Mouse (Mus musculus) neural tube, embryonic 14.5 days (tissue): Measurements from ENCODE around the gene Elovl6. TPM values are rescaled to one million over a fixed set of nuclear protein-coding genes. Genes with fewer than 3 reads are reported as not detected.

ENCODE experiments used
- ATAC-seq: fragments of 200-750 bp; cut with Nextera tagmentation; 2 replicates; pipeline ENCODE4 v1.8.0; 2017; ENCODE audit warnings: low read depth, mild to moderate bottlenecking, moderate TSS enrichment, moderate library complexity
- H3K27ac ChIP-seq: fragments of 300-500 bp; sonication (generic); 2 replicates; pipeline ENCODE4 v1.5.1; 2014; ENCODE audit warnings: low read depth, mild to moderate bottlenecking, control low read depth, low read length, moderate library complexity, mixed read lengths
- H3K27me3 ChIP-seq: fragments of 300-500 bp; sonication (generic); 2 replicates; pipeline ENCODE4 v1.6.1; 2014; ENCODE audit warnings: low read length; ENCODE audit not compliant: control insufficient read depth, insufficient read depth
- H3K36me3 ChIP-seq: fragments of 300-500 bp; sonication (generic); 2 replicates; pipeline ENCODE4 v1.6.1; 2014; ENCODE audit warnings: low read length, mixed read lengths; ENCODE audit not compliant: control insufficient read depth, insufficient read depth
- H3K4me1 ChIP-seq: fragments of 300-500 bp; sonication (generic); 2 replicates; pipeline ENCODE4 v1.6.1; 2014; ENCODE audit warnings: low read length; ENCODE audit not compliant: control insufficient read depth, insufficient read depth
- H3K4me2 ChIP-seq: fragments of 300-500 bp; sonication (generic); 2 replicates; pipeline ENCODE4 v1.6.1; 2014; ENCODE audit warnings: mild to moderate bottlenecking, low read depth, low read length, control low read depth
- H3K4me3 ChIP-seq: fragments of 300-500 bp; sonication (generic); 2 replicates; pipeline ENCODE4 v1.5.1; 2014; ENCODE audit warnings: low read depth, low read length, control low read depth, mixed read lengths
- H3K9ac ChIP-seq: fragments of 300-500 bp; sonication (generic); replicated peaks from 2 replicates; pipeline ENCODE4 v1.6.1; 2014; ENCODE audit warnings: low read depth, mild to moderate bottlenecking, control low read depth, low read length, mixed read lengths
- H3K9me3 ChIP-seq: fragments of 300-500 bp; sonication (generic); 2 replicates; pipeline ENCODE4 v1.6.1; 2016; ENCODE audit warnings: low read length; ENCODE audit not compliant: control insufficient read depth
- WGBS: fragments of 180-500 bp; shearing (Covaris S2); extraction: QIAGEN DNeasy Blood & Tissue Kit; methylation state at CpG from one replicate; pipeline ENCODE4 v1.1.7; 2014; 5-methylcytosine and 5-hydroxymethylcytosine counted together
- polyA plus RNA-seq: library from polyadenylated mRNA; unstranded; fragments of >200 nt; fragmentation: Nextera tagmentation; extraction: Ambion mirVana; gene quantifications from 2 replicates; pipeline ENCODE4 v1.2.1, GENCODE M21; 2014

The Elovl6 gene
- polyA plus RNA-seq, result 35.0 and 37.1 TPM in 2 replicates

- peak within 1 kb of the TSS; percentile 88 for H3K4me3 ChIP-seq
- H3K4me1 ChIP-seq, result peaks cover 19% of the 10 kb centered on the region
- WGBS, result under 1% methylated on average over 35 of the region's 35 CpGs
Observed at GRCm38 (mm10) chr3:129532180-129532864, at the start of gene Elovl6. Gene Elovl6 (plus strand): TSS chr3:129532355.

DNA sequence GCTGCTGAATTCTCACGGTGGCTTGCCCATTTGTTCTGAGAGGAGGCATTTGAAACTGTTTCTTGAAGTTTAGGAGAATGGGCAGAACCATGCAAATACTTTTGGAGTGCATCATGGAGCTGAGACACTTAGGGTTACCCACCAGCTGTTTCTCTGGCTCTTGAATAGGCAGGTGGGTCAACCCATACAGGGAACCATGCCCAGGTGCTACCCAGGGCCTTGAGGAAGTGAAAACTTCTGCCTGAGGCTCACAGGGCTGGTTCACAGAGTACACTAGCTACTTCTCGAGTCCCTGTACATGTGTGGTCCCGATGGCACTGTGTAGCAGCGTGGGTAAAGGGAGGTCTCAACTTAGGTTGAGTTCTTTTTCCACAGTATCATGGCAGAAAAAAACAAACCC lies 43.4 kb upstream of the Elovl6 start:
- no peak overlapping the region for H3K4me2 ChIP-seq
- H3K27ac ChIP-seq, result no peak overlapping the region
- 89% methylated on average over 4 of the region's 4 CpGs for WGBS
- no peak overlapping the region for H3K9ac ChIP-seq
- no peaks in the 10 kb centered on the region for H3K4me1 ChIP-seq
- no peaks in the 10 kb centered on the region for H3K9me3 ChIP-seq
- no peaks in the 10 kb centered on the region for H3K27me3 ChIP-seq
- ATAC-seq, result no peak
- H3K4me3 ChIP-seq, result no peak overlapping the region
- no peaks in the 10 kb centered on the region for H3K36me3 ChIP-seq

More at GRCm38 (mm10) chr3:129532180-129532864, at the start of gene Elovl6:
- Histone ChIP-seq H3K9ac (peak within 1 kb of the TSS; percentile 95), H3K27ac (peak within 1 kb of the TSS; percentile 96), H3K9me3 (no peaks in the 10 kb centered on the region), H3K36me3 (no peaks in the 10 kb centered on the region), H3K4me2 (peak within 1 kb of the TSS; percentile 90), H3K27me3 (no peaks in the 10 kb centered on the region)
- ATAC-seq, result peak; percentile 68

DNA sequence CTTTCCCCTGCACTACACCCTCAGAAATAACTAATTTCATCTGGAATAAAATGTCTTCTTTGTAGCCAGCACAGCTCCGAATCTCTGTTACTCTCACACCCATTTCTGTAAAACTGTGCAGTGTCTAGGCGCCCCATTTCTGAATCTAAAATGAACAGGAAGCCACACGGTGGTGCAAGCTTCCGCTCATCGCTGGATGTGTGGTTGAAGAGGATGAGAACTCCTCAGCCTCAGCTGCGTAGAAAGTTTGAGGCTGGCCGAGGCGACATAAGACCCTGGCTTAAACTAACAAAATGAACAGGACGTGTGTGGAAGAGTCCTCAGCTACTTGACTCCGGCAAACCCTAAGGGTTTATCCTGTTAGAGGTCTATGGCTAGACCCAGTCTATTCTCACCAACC lies 38.0 kb upstream of the Elovl6 start:
- H3K9ac ChIP-seq, result no peak overlapping the region
- ATAC-seq, result no peak
- WGBS, result 93% methylated on average over 10 of the region's 10 CpGs
- H3K36me3 ChIP-seq, result no peaks in the 10 kb centered on the region
- H3K9me3 ChIP-seq, result no peaks in the 10 kb centered on the region
- H3K4me2 ChIP-seq, result no peak overlapping the region
- no peak overlapping the region for H3K4me3 ChIP-seq
- no peak overlapping the region for H3K27ac ChIP-seq
- H3K27me3 ChIP-seq, result no peaks in the 10 kb centered on the region
- H3K4me1 ChIP-seq, result no peaks in the 10 kb centered on the region

GRCm38 (mm10) chr3:129494731-129495130 lies 37.4 kb upstream of the Elovl6 start:
- no peak overlapping the region for H3K4me2 ChIP-seq
- H3K4me1 ChIP-seq, result no peaks in the 10 kb centered on the region
- no peak overlapping the region for H3K4me3 ChIP-seq
- no peak for ATAC-seq
- no peaks in the 10 kb centered on the region for H3K9me3 ChIP-seq
- H3K27me3 ChIP-seq, result no peaks in the 10 kb centered on the region
- 90% methylated on average over 4 of the region's 4 CpGs for WGBS
- no peak overlapping the region for H3K27ac ChIP-seq
- no peaks in the 10 kb centered on the region for H3K36me3 ChIP-seq
- H3K9ac ChIP-seq, result no peak overlapping the region

GRCm38 (mm10) chr3:129503781-129504180 lies 28.4 kb upstream of the Elovl6 start:
- Histone ChIP-seq H3K9ac (no peak overlapping the region), H3K9me3 (no peaks in the 10 kb centered on the region), H3K36me3 (no peaks in the 10 kb centered on the region), H3K4me1 (no peaks in the 10 kb centered on the region), H3K4me3 (no peak overlapping the region), H3K27me3 (no peaks in the 10 kb centered on the region), H3K27ac (no peak overlapping the region), H3K4me2 (no peak overlapping the region)
- no peak for ATAC-seq
- WGBS, result 93% methylated on average over 7 of the region's 7 CpGs

DNA sequence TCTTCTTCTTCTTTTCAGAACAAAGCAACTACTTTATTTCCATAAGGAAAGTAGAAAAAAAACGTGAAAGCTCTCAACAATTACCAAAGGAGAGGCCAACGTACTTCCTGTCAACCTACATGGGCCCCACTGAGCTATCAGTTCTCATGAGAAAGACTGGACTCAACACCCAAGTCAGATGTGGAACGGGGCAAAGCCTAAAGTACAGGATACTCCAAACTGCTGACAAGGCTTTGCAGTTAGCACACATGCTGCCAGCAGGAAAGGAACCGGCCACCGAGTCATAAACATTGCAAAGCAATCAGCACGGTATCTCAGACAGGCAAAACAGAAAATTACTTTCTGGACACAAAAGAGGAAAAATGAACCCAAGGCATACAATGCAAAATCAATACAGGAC lies 27.2 kb upstream of the Elovl6 start:
- no peak overlapping the region for H3K4me3 ChIP-seq
- H3K9me3 ChIP-seq, result no peaks in the 10 kb centered on the region
- no peak overlapping the region for H3K4me2 ChIP-seq
- WGBS, result 78% methylated on average over 6 of the region's 6 CpGs
- no peak for ATAC-seq
- H3K9ac ChIP-seq, result no peak overlapping the region
- no peak overlapping the region for H3K27ac ChIP-seq
- H3K36me3 ChIP-seq, result no peaks in the 10 kb centered on the region
- H3K4me1 ChIP-seq, result no peaks in the 10 kb centered on the region
- H3K27me3 ChIP-seq, result no peaks in the 10 kb centered on the region

DNA sequence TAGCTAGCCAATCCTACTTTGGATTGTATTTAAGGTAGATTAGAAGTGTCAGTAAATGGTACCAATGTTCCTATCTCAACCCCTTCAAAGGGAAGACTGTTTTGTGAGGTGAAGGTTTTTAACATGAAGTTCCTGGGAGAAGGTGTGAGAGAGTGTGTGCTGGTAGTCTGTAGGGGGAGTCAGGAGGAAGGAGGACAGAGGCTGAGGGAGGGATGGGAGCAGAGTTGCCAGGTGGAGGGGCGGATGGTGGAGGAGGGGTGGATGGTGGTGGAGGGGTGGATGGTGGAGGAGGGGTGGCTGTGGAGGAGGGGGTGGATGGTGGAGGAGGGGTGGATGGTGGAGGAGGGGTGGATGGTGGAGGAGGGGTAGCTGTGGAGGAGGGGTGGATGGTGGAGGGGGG lies 24.4 kb upstream of the Elovl6 start:
- H3K4me3 ChIP-seq, result no peak overlapping the region
- no peak overlapping the region for H3K9ac ChIP-seq
- H3K27me3 ChIP-seq, result no peaks in the 10 kb centered on the region
- ATAC-seq, result no peak
- H3K9me3 ChIP-seq, result no peaks in the 10 kb centered on the region
- H3K27ac ChIP-seq, result no peak overlapping the region
- no peaks in the 10 kb centered on the region for H3K36me3 ChIP-seq
- no peaks in the 10 kb centered on the region for H3K4me1 ChIP-seq
- 100% methylated on average over 1 of the region's 1 CpGs for WGBS
- no peak overlapping the region for H3K4me2 ChIP-seq

DNA sequence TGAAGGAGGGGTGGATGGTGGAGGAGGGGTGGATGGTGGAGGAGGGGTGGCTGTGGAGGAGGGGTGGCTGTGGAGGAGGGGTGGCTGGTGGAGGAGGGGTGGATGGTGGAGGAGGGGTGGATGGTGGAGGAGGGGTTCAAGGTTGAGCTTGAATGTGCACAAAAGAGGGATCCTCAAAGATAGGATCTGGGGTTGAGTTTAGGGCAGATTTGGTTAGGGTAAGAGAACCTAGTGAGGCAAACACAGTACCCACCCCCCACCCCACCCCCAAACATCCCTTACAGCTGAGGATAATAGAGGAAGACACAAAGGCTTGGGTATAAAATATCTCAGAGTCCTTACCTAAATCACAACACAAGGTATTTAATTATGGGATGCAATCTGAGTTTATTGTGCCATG lies 23.6 kb upstream of the Elovl6 start:
- no peaks in the 10 kb centered on the region for H3K9me3 ChIP-seq
- H3K4me2 ChIP-seq, result no peak overlapping the region
- H3K9ac ChIP-seq, result no peak overlapping the region
- no peaks in the 10 kb centered on the region for H3K27me3 ChIP-seq
- no peak for ATAC-seq
- no peaks in the 10 kb centered on the region for H3K4me1 ChIP-seq
- H3K27ac ChIP-seq, result no peak overlapping the region
- no peak overlapping the region for H3K4me3 ChIP-seq
- H3K36me3 ChIP-seq, result no peaks in the 10 kb centered on the region

DNA sequence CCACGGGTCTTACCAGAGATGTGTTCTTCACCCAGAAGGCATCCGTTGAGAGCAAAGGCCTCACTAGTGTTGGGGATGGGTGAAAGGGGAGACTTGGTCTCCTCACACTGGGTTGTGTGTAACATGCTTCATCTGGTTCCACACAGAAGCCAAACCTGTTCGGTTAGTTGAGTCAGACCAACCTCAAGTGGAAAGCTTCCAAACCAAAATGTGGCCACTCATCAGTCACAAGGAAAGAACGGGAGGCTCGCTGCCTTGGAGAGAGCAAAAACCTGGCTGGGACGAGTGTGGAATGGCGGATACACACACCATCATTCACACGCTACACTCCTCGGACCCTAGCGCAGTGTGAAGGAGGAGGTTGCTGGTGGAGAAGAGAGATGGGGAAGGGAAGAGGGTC lies 22.4 kb upstream of the Elovl6 start:
- Histone ChIP-seq H3K27ac (no peak overlapping the region), H3K27me3 (no peaks in the 10 kb centered on the region), H3K9me3 (no peaks in the 10 kb centered on the region), H3K36me3 (no peaks in the 10 kb centered on the region), H3K4me1 (no peaks in the 10 kb centered on the region), H3K4me2 (no peak overlapping the region), H3K4me3 (no peak overlapping the region), H3K9ac (no peak overlapping the region)
- WGBS, result 94% methylated on average over 10 of the region's 10 CpGs
- no peak for ATAC-seq
